In the genomic region with DNA sequence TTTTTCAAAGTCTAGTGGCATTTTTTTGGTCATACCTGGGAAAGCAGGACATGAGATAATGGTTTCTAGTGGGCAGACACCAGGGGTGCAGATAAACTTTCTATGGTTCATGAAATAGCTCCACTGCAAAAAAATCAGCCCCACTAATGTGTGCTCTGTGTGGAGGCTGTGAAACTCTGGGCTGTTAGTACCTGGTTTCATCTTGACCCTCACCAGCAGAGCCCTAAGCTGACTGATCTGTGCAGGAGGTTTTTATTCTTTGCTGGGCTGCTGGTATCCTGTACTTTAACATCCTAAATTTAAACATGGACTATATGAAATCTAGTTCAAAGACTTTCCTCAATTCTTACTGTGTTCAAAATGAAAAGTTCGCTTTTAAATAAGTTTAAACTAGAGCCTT, we compare ENCODE assay signal across 29 mouse cellular contexts.
"Had no signal": no experiment of that assay in that cellular context is flagged by ENCODE, and none has a peak within 500 bp of the region (broad histone marks: within the 10 kb centered on the region; RNA-seq: fewer than 3 reads in every experiment).

No protein-coding gene starts in this region.

- H3K4me1 ChIP-seq: embryonic facial prominence, embryonic 10.5 days; embryonic facial prominence, embryonic 12.5 days; embryonic facial prominence, embryonic 13.5 days; embryonic facial prominence, embryonic 15.5 days; forebrain, embryonic 10.5 days; forebrain, embryonic 12.5 days; forebrain, embryonic 13.5 days; forebrain, embryonic 15.5 days had no signal

- H3K36me3 ChIP-seq: embryonic facial prominence, embryonic 10.5 days; embryonic facial prominence, embryonic 12.5 days; embryonic facial prominence, embryonic 13.5 days; embryonic facial prominence, embryonic 15.5 days; forebrain, embryonic 10.5 days; forebrain, embryonic 12.5 days; forebrain, embryonic 15.5 days had no signal

- H3K27ac ChIP-seq: embryonic facial prominence, embryonic 10.5 days; embryonic facial prominence, embryonic 12.5 days; embryonic facial prominence, embryonic 13.5 days; embryonic facial prominence, embryonic 15.5 days; forebrain, embryonic 10.5 days; forebrain, embryonic 12.5 days; forebrain, embryonic 13.5 days; forebrain, embryonic 15.5 days; gastrocnemius, adult 2 months; heart, adult 2 months had no signal

- H3K27me3 ChIP-seq: embryonic facial prominence, embryonic 15.5 days; forebrain, embryonic 12.5 days; forebrain, embryonic 13.5 days; forebrain, embryonic 15.5 days had no signal

- H3K9ac ChIP-seq: embryonic facial prominence, embryonic 12.5 days; embryonic facial prominence, embryonic 13.5 days; embryonic facial prominence, embryonic 15.5 days; forebrain, embryonic 12.5 days; forebrain, embryonic 13.5 days; forebrain, embryonic 15.5 days; forebrain, postnatal 0 days had no signal

- ATAC-seq: forebrain, embryonic 13.5 days; forebrain, embryonic 14.5 days; forebrain, embryonic 15.5 days; forebrain, embryonic 16.5 days; forebrain, postnatal 0 days had no signal

- DNase-seq: cerebellum, adult 2 months; cerebellum, adult 8-10 months; cerebellum, adult 9-10 months; cerebellum, adult 9-11 months; cerebellum, postnatal 10 days; cerebellum, postnatal 14 days; cerebellum, postnatal 25 days; cerebellum, postnatal 36 days; embryo, embryonic 11 days; forebrain, postnatal 0 days; gastrocnemius, adult 2 months; gastrocnemius, postnatal 10 days; gastrocnemius, postnatal 14 days; gastrocnemius, postnatal 25 days; gastrocnemius, postnatal 36 days; heart, adult 11 months; heart, adult 18-20 months; heart, adult 2 months had no signal

- H3K4me2 ChIP-seq: embryonic facial prominence, embryonic 12.5 days; embryonic facial prominence, embryonic 13.5 days; embryonic facial prominence, embryonic 15.5 days; forebrain, embryonic 12.5 days; forebrain, embryonic 13.5 days; forebrain, embryonic 15.5 days had no signal

- H3K4me3 ChIP-seq: embryonic facial prominence, embryonic 10.5 days; embryonic facial prominence, embryonic 12.5 days; embryonic facial prominence, embryonic 13.5 days; embryonic facial prominence, embryonic 15.5 days; erythroblast, embryonic 14.5 days; forebrain, embryonic 10.5 days; forebrain, embryonic 12.5 days; forebrain, embryonic 13.5 days; forebrain, embryonic 15.5 days; gastrocnemius, adult 2 months; heart, adult 2 months had no signal

- H3K9me3 ChIP-seq: embryonic facial prominence, embryonic 12.5 days; embryonic facial prominence, embryonic 13.5 days; embryonic facial prominence, embryonic 15.5 days; forebrain, embryonic 12.5 days; forebrain, embryonic 13.5 days; forebrain, embryonic 15.5 days had no signal
